Mouse (Mus musculus): ENCODE measurements around the gene Unc5c. TPM values are rescaled to one million over a fixed set of nuclear protein-coding genes. Genes with fewer than 3 reads are reported as not detected.

The Unc5c gene
- total and polyA plus RNA-seq, 2 experiments from 2014 or later, result 0.29 to 2.4 TPM

- Histone ChIP-seq H3K36me3 (replicated peaks; ENCODE audit: control insufficient read depth, insufficient read depth, low read length) (no peaks in the 10 kb centered on the region), H3K9me3 (replicated peaks; ENCODE audit: control insufficient read depth, low read length) (no peaks in the 10 kb centered on the region), H3K4me1 (ENCODE audit: control insufficient read depth, insufficient read depth) (no peaks in the 10 kb centered on the region), H3K9ac (replicated peaks; ENCODE audit: low read depth, low read length) (no peak overlapping the region), H3K27ac (ENCODE audit: low read depth) (no peak overlapping the region), H3K4me3 (ENCODE audit: low read depth, low read length) (no peak overlapping the region), H3K4me2 (ENCODE audit: low read depth, low read length) (no peak overlapping the region), H3K27me3 (ENCODE audit: control insufficient read depth, insufficient read depth, low read length) (no peaks in the 10 kb centered on the region)
- ATAC-seq (ENCODE audit: insufficient read depth, low read depth) (no peak), DNase-seq (ENCODE audit: low spot score) (no peak)
- WGBS, result 78% methylated on average over 4 of the region's 4 CpGs
- TF ChIP-seq CTCF (IDR thresholded peaks at IDR 0.05; ENCODE audit: low read depth), result no peak
- no peak for TF ChIP-seq EP300 (IDR thresholded peaks at IDR 0.05; ENCODE audit: low read depth)
These were observed 17.4 kb downstream of the Unc5c start for GRCm38 (mm10) chr3:141482465-141482864.

GRCm38 (mm10) chr3:141483665-141484431 lies 18.8 kb downstream of the Unc5c start:
- H3K4me2 ChIP-seq (ENCODE audit: low read depth, low read length), result no peak overlapping the region
- no peaks in the 10 kb centered on the region for H3K9me3 ChIP-seq (replicated peaks; ENCODE audit: control insufficient read depth, low read length)
- ATAC-seq (ENCODE audit: insufficient read depth, low read depth) (no peak), DNase-seq (ENCODE audit: low spot score) (no peak)
- H3K27ac ChIP-seq (ENCODE audit: low read depth), result no peak overlapping the region
- WGBS, result 39% methylated on average over 2 of the region's 2 CpGs
- TF ChIP-seq CTCF (IDR thresholded peaks at IDR 0.05; ENCODE audit: low read depth) (no peak), EP300 (IDR thresholded peaks at IDR 0.05; ENCODE audit: low read depth) (no peak)
- no peak overlapping the region for H3K4me3 ChIP-seq (ENCODE audit: low read depth, low read length)
- no peaks in the 10 kb centered on the region for H3K4me1 ChIP-seq (ENCODE audit: control insufficient read depth, insufficient read depth)
- no peaks in the 10 kb centered on the region for H3K36me3 ChIP-seq (replicated peaks; ENCODE audit: control insufficient read depth, insufficient read depth, low read length)
- H3K9ac ChIP-seq (replicated peaks; ENCODE audit: low read depth, low read length), result no peak overlapping the region
- H3K27me3 ChIP-seq (ENCODE audit: control insufficient read depth, insufficient read depth, low read length), result no peaks in the 10 kb centered on the region

GRCm38 (mm10) chr3:141485218-141485617 lies 20.2 kb downstream of the Unc5c start:
- Histone ChIP-seq H3K36me3 (replicated peaks; ENCODE audit: control insufficient read depth, insufficient read depth, low read length) (no peaks in the 10 kb centered on the region), H3K4me3 (ENCODE audit: low read depth, low read length) (no peak overlapping the region), H3K27ac (ENCODE audit: low read depth) (no peak overlapping the region), H3K27me3 (ENCODE audit: control insufficient read depth, insufficient read depth, low read length) (no peaks in the 10 kb centered on the region), H3K4me2 (ENCODE audit: low read depth, low read length) (no peak overlapping the region), H3K9ac (replicated peaks; ENCODE audit: low read depth, low read length) (no peak overlapping the region), H3K9me3 (replicated peaks; ENCODE audit: control insufficient read depth, low read length) (no peaks in the 10 kb centered on the region), H3K4me1 (ENCODE audit: control insufficient read depth, insufficient read depth) (no peaks in the 10 kb centered on the region)
- TF ChIP-seq CTCF (IDR thresholded peaks at IDR 0.05; ENCODE audit: low read depth) (no peak), EP300 (IDR thresholded peaks at IDR 0.05; ENCODE audit: low read depth) (no peak)
- 51% methylated on average over 4 of the region's 4 CpGs for WGBS
- DNase-seq (ENCODE audit: low spot score) (no peak), ATAC-seq (ENCODE audit: insufficient read depth, low read depth) (no peak)

- Histone ChIP-seq H3K9ac (replicated peaks; ENCODE audit: low read depth, low read length) (no peak overlapping the region), H3K4me2 (ENCODE audit: low read depth, low read length) (no peak overlapping the region), H3K27ac (ENCODE audit: low read depth) (no peak overlapping the region), H3K9me3 (replicated peaks; ENCODE audit: control insufficient read depth, low read length) (no peaks in the 10 kb centered on the region), H3K4me3 (ENCODE audit: low read depth, low read length) (no peak overlapping the region), H3K27me3 (ENCODE audit: control insufficient read depth, insufficient read depth, low read length) (no peaks in the 10 kb centered on the region), H3K36me3 (replicated peaks; ENCODE audit: control insufficient read depth, insufficient read depth, low read length) (no peaks in the 10 kb centered on the region), H3K4me1 (ENCODE audit: control insufficient read depth, insufficient read depth) (no peaks in the 10 kb centered on the region)
- DNase-seq (ENCODE audit: low spot score) (no peak), ATAC-seq (ENCODE audit: insufficient read depth, low read depth) (no peak)
- TF ChIP-seq EP300 (IDR thresholded peaks at IDR 0.05; ENCODE audit: low read depth) (no peak), CTCF (IDR thresholded peaks at IDR 0.05; ENCODE audit: low read depth) (no peak)
- WGBS, result 76% methylated on average over 1 of the region's 1 CpGs
These were observed 25.6 kb downstream of the Unc5c start for GRCm38 (mm10) chr3:141490647-141491046.

GRCm38 (mm10) chr3:141491272-141491950 lies 26.4 kb downstream of the Unc5c start:
- DNase-seq (ENCODE audit: low spot score) (peak; percentile 18), ATAC-seq (ENCODE audit: insufficient read depth, low read depth) (no peak)
- Histone ChIP-seq H3K9me3 (replicated peaks; ENCODE audit: control insufficient read depth, low read length) (no peaks in the 10 kb centered on the region), H3K27me3 (ENCODE audit: control insufficient read depth, insufficient read depth, low read length) (no peaks in the 10 kb centered on the region), H3K9ac (replicated peaks; ENCODE audit: low read depth, low read length) (no peak overlapping the region), H3K27ac (ENCODE audit: low read depth) (no peak overlapping the region), H3K4me3 (ENCODE audit: low read depth, low read length) (no peak overlapping the region), H3K36me3 (replicated peaks; ENCODE audit: control insufficient read depth, insufficient read depth, low read length) (no peaks in the 10 kb centered on the region), H3K4me2 (ENCODE audit: low read depth, low read length) (peak overlapping the region; percentile 40; the same call in 1 of the 2 replicates), H3K4me1 (ENCODE audit: control insufficient read depth, insufficient read depth) (no peaks in the 10 kb centered on the region)
- TF ChIP-seq EP300 (IDR thresholded peaks at IDR 0.05; ENCODE audit: low read depth), result no peak
- no peak for TF ChIP-seq CTCF (IDR thresholded peaks at IDR 0.05; ENCODE audit: low read depth)
- 38% methylated on average over 5 of the region's 5 CpGs for WGBS
